Mouse (Mus musculus): ENCODE measurements around the gene Arrdc2. TPM values are rescaled to one million over a fixed set of nuclear protein-coding genes. Genes with fewer than 3 reads are reported as not detected.

Arrdc2 gene
- polyA plus RNA-seq, 1 experiment from 2014 or later, result 3.8 TPM

DNA sequence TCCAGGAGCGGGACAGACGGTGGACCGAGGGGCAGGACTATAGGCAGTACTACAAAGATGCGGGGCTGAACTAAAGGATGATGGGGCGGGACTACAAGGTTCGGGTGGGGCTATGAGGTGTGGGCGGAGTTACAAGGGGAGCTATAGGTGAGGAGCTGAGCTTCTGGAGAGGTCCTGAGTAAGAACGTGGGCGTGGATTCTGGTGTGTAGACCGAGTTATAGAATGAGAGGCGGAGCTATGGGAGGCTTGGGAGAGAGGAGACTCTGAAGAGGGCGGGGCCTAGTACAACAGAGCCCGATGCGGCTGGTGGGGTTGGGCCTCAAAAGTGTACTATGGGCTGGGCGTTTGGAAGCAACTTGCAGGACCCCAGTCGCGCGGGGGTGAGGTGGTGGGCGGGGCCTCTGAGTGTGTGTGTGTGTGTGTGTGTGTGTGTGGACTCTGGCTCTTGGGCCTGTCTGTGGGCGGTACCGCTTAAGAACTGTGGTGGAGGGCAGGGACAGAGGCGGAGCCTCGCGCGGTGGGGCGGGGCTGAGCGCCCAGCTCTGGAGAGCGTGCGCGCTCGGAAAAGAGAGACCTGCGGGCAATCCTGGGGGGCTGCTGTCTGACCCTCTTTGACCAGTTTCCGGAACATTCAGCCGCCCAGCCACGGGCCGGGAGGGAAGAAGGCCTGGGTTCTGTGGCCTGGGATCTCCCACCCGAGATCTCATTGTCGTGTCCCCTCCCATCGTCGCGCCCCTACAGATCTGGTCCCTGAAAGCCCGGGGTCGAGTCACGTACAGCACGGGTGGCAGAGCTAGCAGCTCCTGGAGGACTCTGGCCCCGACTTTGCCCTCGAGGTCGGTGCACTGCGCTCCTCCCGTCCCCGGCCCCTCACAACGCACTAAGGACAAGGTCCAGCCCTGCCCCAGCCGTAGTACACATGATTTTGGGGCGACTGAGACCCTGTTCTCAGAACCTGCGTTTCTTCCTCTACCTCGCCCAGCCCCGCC is 42.1 kb downstream of the Arrdc2 start:
- Histone ChIP-seq H3K27me3 (ENCODE audit: insufficient read depth, poor library complexity, severe bottlenecking) (peaks cover 89% of the 10 kb centered on the region), H3K27ac (peak overlapping the region; percentile 86)
- under 1% methylated on average over 56 of the region's 57 CpGs for WGBS

GRCm38 (mm10) chr8:70796403-70797080 is 43.0 kb downstream of the Arrdc2 start:
- peak overlapping the region; percentile 86 for H3K27ac ChIP-seq
- H3K9me3 ChIP-seq, result no peaks in the 10 kb centered on the region
- DNase-seq (ENCODE audit: low spot score), result no peak
- H3K36me3 ChIP-seq, result no peaks in the 10 kb centered on the region
- peaks cover 36% of the 10 kb centered on the region for H3K4me1 ChIP-seq
- H3K4me3 ChIP-seq, result peak overlapping the region; percentile 68
- 1% methylated on average over 54 of the region's 54 CpGs for WGBS
- H3K27me3 ChIP-seq (ENCODE audit: insufficient read depth, poor library complexity, severe bottlenecking), result peaks cover 81% of the 10 kb centered on the region

More for the DNA sequence above, 42.1 kb downstream of the Arrdc2 start:
- Histone ChIP-seq H3K4me3 (peak overlapping the region; percentile 68), H3K36me3 (no peaks in the 10 kb centered on the region), H3K9me3 (no peaks in the 10 kb centered on the region), H3K4me1 (peaks cover 29% of the 10 kb centered on the region)
- DNase-seq (ENCODE audit: low spot score), result peak; percentile 97

DNA sequence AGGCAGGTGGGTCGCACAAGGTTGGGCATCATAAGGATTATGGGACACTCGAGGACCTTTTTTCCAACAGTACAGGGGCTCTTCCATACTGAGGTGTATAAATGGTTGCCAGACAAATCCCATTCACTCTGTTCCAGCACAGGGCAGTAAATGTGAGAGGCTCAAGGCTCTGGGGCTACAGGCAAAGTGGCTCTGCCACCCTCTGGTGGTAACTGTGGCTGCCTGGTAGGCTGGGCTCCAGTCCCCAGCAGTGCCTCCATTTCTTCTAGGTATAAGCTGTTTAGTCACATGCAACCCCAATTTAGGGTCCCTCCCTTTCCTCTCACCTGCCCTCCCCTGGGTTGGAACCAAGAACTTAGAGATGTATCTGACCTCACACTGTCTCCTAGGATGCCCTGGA is 44.1 kb downstream of the Arrdc2 start:
- WGBS, result 79% methylated on average over 2 of the region's 2 CpGs
- Histone ChIP-seq H3K4me1 (peaks cover 47% of the 10 kb centered on the region), H3K27ac (no peak overlapping the region)

DNA sequence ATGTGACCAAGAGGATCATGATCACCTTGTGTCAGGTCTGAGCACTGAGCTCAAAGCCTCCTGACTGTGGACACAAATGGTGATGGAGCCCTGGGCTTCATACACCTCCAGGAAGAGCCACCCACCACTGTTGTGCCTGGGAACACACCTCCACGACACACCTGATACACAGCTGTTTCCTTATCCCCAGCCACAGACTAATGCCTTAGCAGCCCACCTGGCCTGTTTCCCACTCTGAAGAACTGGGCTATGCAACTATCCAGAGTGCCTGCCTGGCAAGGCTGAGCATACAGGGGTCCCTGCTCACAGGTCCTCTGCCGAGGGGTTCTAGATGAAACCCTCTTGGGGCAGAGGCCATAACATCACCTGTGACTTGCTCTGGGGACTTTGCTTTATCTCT is 45.3 kb downstream of the Arrdc2 start:
- H3K4me3 ChIP-seq, result no peak overlapping the region
- no peak for DNase-seq (ENCODE audit: low spot score)
- peaks cover 54% of the 10 kb centered on the region for H3K4me1 ChIP-seq
- peaks cover 75% of the 10 kb centered on the region for H3K27me3 ChIP-seq (ENCODE audit: insufficient read depth, poor library complexity, severe bottlenecking)
- 88% methylated on average over 2 of the region's 2 CpGs for WGBS
- no peaks in the 10 kb centered on the region for H3K36me3 ChIP-seq
- no peak overlapping the region for H3K27ac ChIP-seq
- H3K9me3 ChIP-seq, result no peaks in the 10 kb centered on the region

More for the DNA sequence above, 44.1 kb downstream of the Arrdc2 start:
- peaks cover 78% of the 10 kb centered on the region for H3K27me3 ChIP-seq (ENCODE audit: insufficient read depth, poor library complexity, severe bottlenecking)
- no peak for DNase-seq (ENCODE audit: low spot score)
- H3K9me3 ChIP-seq, result no peaks in the 10 kb centered on the region
- H3K36me3 ChIP-seq, result no peaks in the 10 kb centered on the region
- H3K4me3 ChIP-seq, result no peak overlapping the region

- peaks cover 63% of the 10 kb centered on the region for H3K27me3 ChIP-seq (ENCODE audit: insufficient read depth, poor library complexity, severe bottlenecking)
- WGBS, result under 1% methylated on average over 20 of the region's 20 CpGs
- peak overlapping the region; percentile 92 for H3K27ac ChIP-seq
- H3K9me3 ChIP-seq, result no peaks in the 10 kb centered on the region
- peak; percentile 89 for DNase-seq (ENCODE audit: low spot score)
- 0 out of 2 replicates have a peak, but pooled peaks cover 2% of the 10 kb centered on the region for H3K36me3 ChIP-seq
- H3K4me1 ChIP-seq, result peaks cover 63% of the 10 kb centered on the region
- peak overlapping the region; percentile 77 for H3K4me3 ChIP-seq
These were observed 46.8 kb downstream of the Arrdc2 start for GRCm38 (mm10) chr8:70792700-70793099.

DNA sequence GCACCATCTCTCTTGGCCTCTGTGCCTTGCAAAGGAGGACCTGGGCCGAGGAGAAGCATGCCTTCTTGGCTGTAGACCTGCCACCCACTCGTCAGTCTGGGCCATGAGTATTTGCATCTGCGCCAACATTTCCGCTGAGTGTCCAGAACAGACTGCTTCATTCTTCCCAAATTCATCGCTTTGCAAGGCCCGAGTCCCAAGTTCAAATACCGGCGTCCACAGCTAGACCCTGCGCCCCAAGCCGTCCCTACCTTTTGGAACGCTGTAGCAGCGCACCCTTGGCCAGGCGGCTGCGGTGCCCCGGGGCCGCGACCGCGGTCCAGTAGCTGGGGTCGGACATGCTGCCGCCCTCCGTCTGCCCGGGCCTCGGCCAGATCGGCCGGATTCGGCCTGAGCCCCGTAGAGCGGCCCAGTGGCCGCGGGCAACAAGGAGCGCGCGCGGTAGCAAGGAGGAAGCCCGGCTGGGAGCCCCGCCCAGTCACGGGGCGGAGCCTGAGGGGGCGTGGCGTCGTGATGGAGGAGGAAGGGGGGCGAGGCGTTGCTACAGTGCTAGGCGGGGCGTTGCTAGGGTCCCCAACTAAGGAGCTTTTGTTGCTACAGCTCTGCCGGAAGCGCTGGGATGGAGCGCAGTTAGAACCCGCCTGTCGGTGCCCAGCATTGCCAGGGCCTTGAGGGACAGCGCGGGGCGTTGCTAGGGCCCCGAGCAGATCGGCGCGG is 47.4 kb downstream of the Arrdc2 start:
- peaks cover 61% of the 10 kb centered on the region for H3K27me3 ChIP-seq (ENCODE audit: insufficient read depth, poor library complexity, severe bottlenecking)
- H3K36me3 ChIP-seq, result 0 out of 2 replicates have a peak, but pooled peaks cover 2% of the 10 kb centered on the region
- H3K4me1 ChIP-seq, result peaks cover 63% of the 10 kb centered on the region
- DNase-seq (ENCODE audit: low spot score), result peak; percentile 98
- peak overlapping the region; percentile 92 for H3K27ac ChIP-seq
- WGBS, result 5% methylated on average over 58 of the region's 58 CpGs
- no peaks in the 10 kb centered on the region for H3K9me3 ChIP-seq
- H3K4me3 ChIP-seq, result peak overlapping the region; percentile 77

DNA sequence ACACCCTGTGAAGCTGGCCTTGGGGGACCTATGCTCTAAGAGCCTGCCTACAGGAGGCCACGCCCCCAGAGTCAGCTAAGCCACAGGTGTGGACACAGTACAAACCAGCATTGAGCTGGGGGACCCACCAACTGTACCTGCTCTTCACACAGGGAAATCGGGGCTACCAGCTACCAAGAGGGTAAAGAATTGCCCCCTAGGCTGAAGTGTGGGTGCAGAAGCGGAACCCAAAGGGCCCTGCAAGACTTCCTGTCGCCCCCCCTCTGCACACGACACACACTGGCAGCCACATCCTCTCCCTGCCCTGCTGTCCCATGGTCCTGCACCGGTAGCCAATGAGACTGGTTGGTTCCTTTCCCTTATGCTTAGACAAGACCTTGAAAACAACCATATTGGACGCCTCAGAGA is 48.2 kb downstream of the Arrdc2 start:
- no peak for DNase-seq (ENCODE audit: low spot score)
- Histone ChIP-seq H3K36me3 (peaks cover 7% of the 10 kb centered on the region), H3K27me3 (ENCODE audit: insufficient read depth, poor library complexity, severe bottlenecking) (peaks cover 55% of the 10 kb centered on the region), H3K27ac (peak overlapping the region; percentile 92), H3K4me3 (peak overlapping the region; percentile 77), H3K9me3 (no peaks in the 10 kb centered on the region), H3K4me1 (peaks cover 55% of the 10 kb centered on the region)
- 78% methylated on average over 7 of the region's 7 CpGs for WGBS

DNA sequence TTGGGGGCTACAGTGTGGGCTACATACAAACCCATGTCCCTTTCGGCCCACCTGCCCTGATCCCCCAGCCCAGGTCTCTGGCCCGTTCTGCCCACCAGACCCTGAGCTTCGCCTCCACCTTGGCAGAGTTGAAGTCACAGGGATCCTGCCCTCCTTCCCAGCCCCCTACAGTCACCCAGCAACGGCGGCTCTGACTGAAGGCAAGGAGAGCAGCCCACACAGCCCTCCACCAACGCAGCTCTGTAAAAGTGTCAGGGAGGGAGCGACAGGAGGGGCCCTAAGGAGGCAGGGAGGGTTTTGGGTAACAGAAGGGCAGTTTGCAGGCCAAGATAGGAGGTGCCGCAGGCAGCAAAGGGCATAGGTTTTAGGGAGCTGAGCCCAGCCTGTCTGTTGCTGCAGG is 48.7 kb downstream of the Arrdc2 start:
- no peak for DNase-seq (ENCODE audit: low spot score)
- Histone ChIP-seq H3K4me3 (peak overlapping the region; percentile 77), H3K4me1 (peaks cover 60% of the 10 kb centered on the region), H3K27ac (peak overlapping the region; percentile 92), H3K36me3 (peaks cover 11% of the 10 kb centered on the region), H3K9me3 (no peaks in the 10 kb centered on the region), H3K27me3 (ENCODE audit: insufficient read depth, poor library complexity, severe bottlenecking) (peaks cover 50% of the 10 kb centered on the region)
- 68% methylated on average over 8 of the region's 8 CpGs for WGBS

- DNase-seq (ENCODE audit: low spot score), result no peak
- peaks cover 28% of the 10 kb centered on the region for H3K36me3 ChIP-seq
- H3K9me3 ChIP-seq, result no peaks in the 10 kb centered on the region
- peaks cover 34% of the 10 kb centered on the region for H3K27me3 ChIP-seq (ENCODE audit: insufficient read depth, poor library complexity, severe bottlenecking)
- 71% methylated on average over 10 of the region's 10 CpGs for WGBS
- peak overlapping the region; percentile 50; the same call in 1 of the 2 replicates for H3K27ac ChIP-seq
- H3K4me1 ChIP-seq, result peaks cover 61% of the 10 kb centered on the region
- peak overlapping the region; percentile 48 for H3K4me3 ChIP-seq
These were observed 50.5 kb downstream of the Arrdc2 start for GRCm38 (mm10) chr8:70789046-70789445.

DNA sequence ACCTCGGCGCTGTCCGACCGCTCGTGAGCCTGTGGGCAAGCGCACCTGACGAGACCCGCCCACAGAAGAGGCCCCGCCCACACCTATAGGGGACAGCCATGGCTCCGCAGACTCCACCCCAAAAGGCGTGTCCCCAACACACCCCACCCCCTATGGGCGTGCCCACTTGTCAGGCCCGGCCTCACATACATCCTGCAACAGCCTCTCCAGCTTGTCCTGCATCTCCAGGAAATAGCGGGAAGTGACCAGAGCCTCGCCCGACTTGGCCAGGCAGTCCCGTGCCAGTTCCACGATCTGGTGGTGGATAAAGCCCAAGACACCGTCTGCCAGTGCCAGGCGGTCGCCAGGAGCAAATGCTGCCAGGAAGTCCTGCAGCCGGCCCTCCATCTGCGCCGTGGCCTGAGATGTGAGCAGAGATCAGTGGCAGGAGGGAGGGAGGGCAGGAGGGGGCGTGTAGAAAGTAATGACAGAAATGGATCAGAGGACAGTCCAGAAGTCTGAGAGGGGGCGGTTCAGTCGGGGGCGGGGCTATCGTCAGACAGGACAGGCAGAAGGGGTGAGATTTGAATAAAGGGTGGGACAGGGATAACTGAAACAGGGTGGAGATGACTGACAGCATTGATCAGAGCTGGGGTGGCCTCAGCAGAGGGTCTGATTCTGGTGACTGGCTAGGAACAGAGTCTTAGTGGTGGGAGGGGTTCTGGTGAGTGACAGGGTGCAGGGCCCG is 51.4 kb downstream of the Arrdc2 start:
- H3K4me1 ChIP-seq, result peaks cover 59% of the 10 kb centered on the region
- H3K36me3 ChIP-seq, result peaks cover 38% of the 10 kb centered on the region
- peaks cover 25% of the 10 kb centered on the region; the same call in 1 of the 2 replicates for H3K27me3 ChIP-seq (ENCODE audit: insufficient read depth, poor library complexity, severe bottlenecking)
- H3K27ac ChIP-seq, result peak overlapping the region; percentile 13
- no peaks in the 10 kb centered on the region for H3K9me3 ChIP-seq
- 8% methylated on average over 30 of the region's 30 CpGs for WGBS
- H3K4me3 ChIP-seq, result peak overlapping the region; percentile 48
- DNase-seq (ENCODE audit: low spot score), result peak; percentile 97

DNA sequence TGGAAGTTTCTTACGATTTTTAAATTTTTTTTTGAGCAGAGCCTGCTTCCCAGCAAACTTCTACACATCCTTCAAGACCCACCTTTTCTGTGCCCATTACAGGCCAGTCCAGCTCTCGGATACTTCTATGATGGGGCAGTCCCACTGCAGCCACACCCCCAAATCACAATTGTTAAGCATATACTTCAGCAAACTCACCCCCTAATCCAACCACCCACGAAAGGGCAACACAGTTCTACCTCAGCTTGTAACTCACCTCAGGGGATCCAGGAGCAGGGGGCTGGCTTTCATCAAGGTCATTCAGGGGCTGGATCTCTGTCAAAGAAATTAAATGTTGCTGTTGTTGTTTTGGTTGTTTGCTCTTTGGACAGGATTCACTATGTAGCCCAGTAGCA is 52.5 kb downstream of the Arrdc2 start:
- peaks cover 20% of the 10 kb centered on the region; the same call in 1 of the 2 replicates for H3K27me3 ChIP-seq (ENCODE audit: insufficient read depth, poor library complexity, severe bottlenecking)
- H3K4me1 ChIP-seq, result peaks cover 50% of the 10 kb centered on the region
- 83% methylated on average over 3 of the region's 3 CpGs for WGBS
- H3K36me3 ChIP-seq, result peaks cover 45% of the 10 kb centered on the region
- no peaks in the 10 kb centered on the region for H3K9me3 ChIP-seq
- no peak overlapping the region for H3K27ac ChIP-seq
- no peak for DNase-seq (ENCODE audit: low spot score)
- peak overlapping the region; percentile 48; the same call in 1 of the 2 replicates for H3K4me3 ChIP-seq

Measured in heart, embryonic 10.5 days (tissue).